Mouse (Mus musculus) CH12.LX (cell line): ENCODE measurements around the gene Dennd6a.

Source experiments
- CHD2 ChIP-seq: IDR thresholded peaks from 2 replicates; pipeline ENCODE4 v1.6.1; 2011; ENCODE audit warnings: low read length, improper control_type of control experiment
- CTCF ChIP-seq, 2 experiments: IDR thresholded peaks in 1 of 2; conservative IDR thresholded peaks in 1 of 2; 2 replicates each; pipeline ENCODE4 v1.5.1; 2011 to 2012; ENCODE audit warnings: low read depth in 2 of 2, low read length in 2 of 2, improper control_type of control experiment in 1 of 2, inconsistent platforms in 1 of 2, mild to moderate bottlenecking in 1 of 2, moderate library complexity in 1 of 2
- EP300 ChIP-seq: IDR thresholded peaks from 2 replicates; pipeline ENCODE4 v1.6.1; 2011; ENCODE audit warnings: low read length, improper control_type of control experiment
- MEF2A ChIP-seq: IDR thresholded peaks from 2 replicates; pipeline ENCODE4 v1.6.1; 2014; ENCODE audit warnings: low read depth, mild to moderate bottlenecking, inconsistent platforms, low read length, improper control_type of control experiment, borderline replicate concordance
- NRF1 ChIP-seq: IDR thresholded peaks from 2 replicates; pipeline ENCODE4 v1.6.1; 2014; ENCODE audit warnings: low read depth, mild to moderate bottlenecking, inconsistent platforms, low read length, improper control_type of control experiment, moderate library complexity
- POLR2A ChIP-seq: IDR thresholded peaks from 2 replicates; pipeline ENCODE4 v1.6.1; 2011; ENCODE audit warnings: low read depth, mild to moderate bottlenecking, improper control_type of control experiment, low read length
- USF2 ChIP-seq: conservative IDR thresholded peaks from 2 replicates; pipeline ENCODE4 v1.6.1; 2011; ENCODE audit warnings: low read depth, low read length, improper control_type of control experiment

- no peak for TF ChIP-seq EP300
- TF ChIP-seq USF2: no peak
- TF ChIP-seq NRF1: no peak
- TF ChIP-seq CTCF (conservative IDR thresholded peaks at IDR 0.05 in 1 of 2, IDR thresholded peaks at IDR 0.05 in 1 of 2; ENCODE audit: low read depth in 2 of 2, low read length in 2 of 2): peak in 1 of 2 experiments; percentile 43; a peak in 2 of 4 replicates
- no peak for TF ChIP-seq MEF2A
- TF ChIP-seq CHD2: no peak
- no peak for TF ChIP-seq POLR2A
These were observed 66.3 kb downstream of the Dennd6a start for GRCm38 (mm10) chr14:26639961-26640360.
